Mouse (Mus musculus) cortical plate, adult 2 months (tissue): ENCODE data around the gene Hspb6.

Experiments
- CTCF ChIP-seq: fragments of 200-500 bp; IDR thresholded peaks from 2 replicates; pipeline ENCODE4 v1.5.1; 2011; ENCODE audit warnings: mild to moderate bottlenecking, control low read depth, low read length; ENCODE audit not compliant: insufficient read depth; ENCODE audit errors: extremely low read depth
- POLR2A ChIP-seq: fragments of 200-500 bp; IDR thresholded peaks from 2 replicates; pipeline ENCODE4 v1.6.1; 2011; ENCODE audit warnings: mild to moderate bottlenecking, low read length, control low read depth; ENCODE audit not compliant: insufficient read depth; ENCODE audit errors: extremely low read depth

DNA sequence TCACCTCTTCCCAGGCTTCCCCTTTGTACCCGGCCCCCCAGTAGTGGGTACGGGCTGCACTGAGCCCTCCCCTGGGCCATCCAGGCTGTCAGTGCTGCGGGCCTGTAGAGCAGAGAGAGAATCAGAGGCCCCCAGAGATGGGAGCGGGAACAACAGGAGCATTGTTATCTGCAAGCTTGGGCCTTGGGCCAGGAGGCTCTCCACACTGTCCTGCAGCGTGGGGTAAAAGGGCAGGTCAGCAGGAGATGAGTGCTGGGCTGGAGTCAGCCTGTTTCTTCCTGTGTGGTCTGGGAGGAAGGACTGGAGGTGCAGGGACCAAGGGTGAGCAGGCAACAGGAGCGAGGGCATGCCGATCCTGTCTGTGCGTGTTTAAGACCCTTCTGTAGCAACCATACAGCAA lies 19.0 kb upstream of the Hspb6 start:
- TF ChIP-seq CTCF: no peak
- TF ChIP-seq POLR2A: no peak
